Mouse (Mus musculus) thymus, adult 2 months (tissue): ENCODE data around the gene Arl15. TPM values are rescaled to one million over a fixed set of nuclear protein-coding genes. Genes with fewer than 3 reads are reported as not detected.
"Not testable (repeated sequence)": the region's sequence is repeated elsewhere in the genome, so short reads cannot be mapped to it uniquely, and the experiment has no call there.

Source experiments
- DNase-seq: peaks from one replicate; pipeline ENCODE4 v3.0.0; 2021
- H3K27ac ChIP-seq: fragments of 200-500 bp; 2 replicates; pipeline ENCODE4 v1.5.1; 2012; ENCODE audit warnings: low read length, control low read depth; ENCODE audit not compliant: control insufficient read depth, insufficient read depth
- H3K27me3 ChIP-seq: fragments of 200-500 bp; 2 replicates; pipeline ENCODE4 v1.6.1; 2012; ENCODE audit warnings: mild to moderate bottlenecking, low read length, moderate library complexity, mixed read lengths; ENCODE audit not compliant: control insufficient read depth, insufficient read depth
- H3K36me3 ChIP-seq: fragments of 200-500 bp; 2 replicates; pipeline ENCODE4 v1.6.1; 2012; ENCODE audit warnings: mild to moderate bottlenecking, low read length, moderate library complexity; ENCODE audit not compliant: control insufficient read depth, insufficient read depth
- H3K4me1 ChIP-seq: fragments of 200-500 bp; replicated peaks from 2 replicates; pipeline ENCODE4 v1.6.1; 2012; ENCODE audit warnings: low read length; ENCODE audit not compliant: control insufficient read depth, insufficient read depth
- H3K4me3 ChIP-seq: fragments of 200-500 bp; 2 replicates; pipeline ENCODE4 v1.5.1; 2012; ENCODE audit warnings: mild to moderate bottlenecking, low read length, control low read depth, moderate library complexity; ENCODE audit not compliant: control insufficient read depth, insufficient read depth
- CTCF ChIP-seq: fragments of 200-500 bp; IDR thresholded peaks from 2 replicates; pipeline ENCODE4 v1.5.1; 2012; ENCODE audit warnings: mild to moderate bottlenecking, control low read depth, low read length, moderate library complexity, borderline replicate concordance; ENCODE audit not compliant: control insufficient read depth, poor library complexity, insufficient read depth; ENCODE audit errors: extremely low read depth
- POLR2A ChIP-seq: fragments of 200-500 bp; IDR thresholded peaks from 2 replicates; pipeline ENCODE4 v1.6.1; 2012; ENCODE audit warnings: mild to moderate bottlenecking, low read length, control low read depth, moderate library complexity; ENCODE audit not compliant: control insufficient read depth, poor library complexity, insufficient read depth; ENCODE audit errors: extremely low read depth
- WGBS: fragments of 180-500 bp; shearing (Covaris S2); methylation state at CpG from one replicate; pipeline ENCODE4 v1.1.7; 2018; 5-methylcytosine and 5-hydroxymethylcytosine counted together
- polyA plus RNA-seq: library from polyadenylated mRNA; depleted of rRNA; stranded (reverse); fragments of >200 nt; gene quantifications from 2 replicates; pipeline ENCODE4 v1.2.3, GENCODE M21; 2012

The Arl15 gene
- polyA plus RNA-seq, 1 experiment, result 4.9 TPM

DNA sequence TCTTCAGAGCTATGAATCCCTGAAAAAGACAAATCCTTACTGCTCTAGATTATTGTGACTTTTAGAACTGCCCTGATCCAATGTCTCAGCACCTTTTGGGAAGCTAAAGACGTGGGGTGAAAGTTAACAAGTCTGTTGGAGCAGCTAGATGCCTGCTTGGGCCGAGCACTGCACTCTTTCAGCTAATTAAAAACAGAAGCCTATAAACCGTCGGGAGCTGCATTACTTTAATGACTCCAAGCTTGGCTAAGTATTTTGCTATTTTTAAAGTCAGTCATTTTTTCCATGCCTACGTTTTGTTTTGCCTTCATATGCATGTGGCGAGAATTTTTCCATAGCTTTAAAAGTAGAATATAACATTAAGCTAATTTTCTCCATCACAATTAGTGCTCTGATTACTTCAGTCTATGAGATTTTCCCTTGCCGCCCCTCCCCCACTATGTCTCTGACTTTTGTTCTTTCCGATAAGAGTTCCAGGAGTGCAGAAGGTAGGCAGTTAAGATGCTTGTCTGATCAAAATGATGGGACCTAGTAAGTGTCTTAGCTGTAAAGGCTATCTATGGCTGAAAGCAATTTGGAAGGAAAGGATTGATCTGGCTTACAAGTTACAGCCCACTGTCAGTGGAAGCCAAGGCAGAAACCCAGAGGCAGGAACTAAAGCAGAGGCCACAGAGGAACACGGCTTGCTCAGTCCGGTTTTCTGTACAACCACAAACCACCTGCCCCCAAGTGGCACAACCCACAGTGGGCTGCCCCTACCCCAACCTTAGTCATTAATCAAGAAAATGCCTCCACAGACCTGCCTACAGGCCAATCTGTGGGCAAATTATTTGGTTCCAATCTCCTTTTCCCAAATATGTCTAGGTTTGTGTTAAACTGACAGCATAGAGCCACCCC, 18.8 kb upstream of the Arl15 start:
- DNase-seq, result no peak
- H3K27me3 ChIP-seq, result no peaks in the 10 kb centered on the region
- no peak overlapping the region for H3K27ac ChIP-seq
- H3K4me1 ChIP-seq, result no peaks in the 10 kb centered on the region
- H3K4me3 ChIP-seq, result no peak overlapping the region
- TF ChIP-seq POLR2A (no peak), CTCF (no peak)
- H3K36me3 ChIP-seq, result no peaks in the 10 kb centered on the region
- WGBS, result 81% methylated on average over 10 of the region's 10 CpGs

- Histone ChIP-seq H3K4me1 (no peaks in the 10 kb centered on the region), H3K27me3 (no peaks in the 10 kb centered on the region), H3K36me3 (no peaks in the 10 kb centered on the region), H3K27ac (no peak overlapping the region), H3K4me3 (no peak overlapping the region)
- DNase-seq, result no peak
- WGBS, result 95% methylated on average over 5 of the region's 5 CpGs
- TF ChIP-seq CTCF (no peak), POLR2A (no peak)
Observed at GRCm38 (mm10) chr13:113785803-113786202, 8.5 kb upstream of the Arl15 start.

DNA sequence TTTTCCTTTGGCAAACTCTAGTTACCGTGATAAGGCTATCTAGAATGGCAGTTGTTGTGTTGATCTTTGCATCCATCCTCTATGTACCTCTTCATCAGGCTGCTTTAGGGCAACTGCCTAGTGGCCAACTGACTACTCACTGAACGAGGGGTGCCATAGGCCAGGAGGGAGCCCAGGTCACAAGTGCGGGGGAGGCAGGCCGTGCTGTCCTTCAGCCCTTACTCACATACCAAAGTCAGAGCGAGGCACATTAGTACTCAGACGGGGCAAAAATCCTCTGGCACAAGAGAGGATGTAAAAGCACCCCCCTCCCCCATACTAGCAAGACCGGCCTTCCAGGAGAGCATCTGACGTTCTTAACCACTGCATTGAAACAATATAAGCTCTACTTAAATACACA, 7.2 kb upstream of the Arl15 start:
- H3K4me1 ChIP-seq, result no peaks in the 10 kb centered on the region
- no peak overlapping the region for H3K4me3 ChIP-seq
- H3K27me3 ChIP-seq, result no peaks in the 10 kb centered on the region
- TF ChIP-seq CTCF, result no peak
- no peak for TF ChIP-seq POLR2A
- H3K27ac ChIP-seq, result no peak overlapping the region
- 94% methylated on average over 8 of the region's 8 CpGs for WGBS
- no peak for DNase-seq
- H3K36me3 ChIP-seq, result no peaks in the 10 kb centered on the region

GRCm38 (mm10) chr13:113790016-113790415, 4.3 kb upstream of the Arl15 start:
- not testable (repeated sequence) for H3K27me3 ChIP-seq, H3K36me3 ChIP-seq, DNase-seq, H3K27ac ChIP-seq, H3K4me3 ChIP-seq, H3K4me1 ChIP-seq
- WGBS, result 100% methylated on average over 3 of the region's 3 CpGs

- Histone ChIP-seq H3K27me3 (no peaks in the 10 kb centered on the region), H3K4me1 (peaks cover 12% of the 10 kb centered on the region), H3K27ac (no peak overlapping the region), H3K36me3 (no peaks in the 10 kb centered on the region), H3K4me3 (peak overlapping the region; percentile 59)
- DNase-seq, result no peak
- WGBS, result 81% methylated on average over 9 of the region's 9 CpGs
- TF ChIP-seq CTCF (no peak), POLR2A (no peak)
Observed at GRCm38 (mm10) chr13:113793637-113794036, 668 bp upstream of the Arl15 start.

DNA sequence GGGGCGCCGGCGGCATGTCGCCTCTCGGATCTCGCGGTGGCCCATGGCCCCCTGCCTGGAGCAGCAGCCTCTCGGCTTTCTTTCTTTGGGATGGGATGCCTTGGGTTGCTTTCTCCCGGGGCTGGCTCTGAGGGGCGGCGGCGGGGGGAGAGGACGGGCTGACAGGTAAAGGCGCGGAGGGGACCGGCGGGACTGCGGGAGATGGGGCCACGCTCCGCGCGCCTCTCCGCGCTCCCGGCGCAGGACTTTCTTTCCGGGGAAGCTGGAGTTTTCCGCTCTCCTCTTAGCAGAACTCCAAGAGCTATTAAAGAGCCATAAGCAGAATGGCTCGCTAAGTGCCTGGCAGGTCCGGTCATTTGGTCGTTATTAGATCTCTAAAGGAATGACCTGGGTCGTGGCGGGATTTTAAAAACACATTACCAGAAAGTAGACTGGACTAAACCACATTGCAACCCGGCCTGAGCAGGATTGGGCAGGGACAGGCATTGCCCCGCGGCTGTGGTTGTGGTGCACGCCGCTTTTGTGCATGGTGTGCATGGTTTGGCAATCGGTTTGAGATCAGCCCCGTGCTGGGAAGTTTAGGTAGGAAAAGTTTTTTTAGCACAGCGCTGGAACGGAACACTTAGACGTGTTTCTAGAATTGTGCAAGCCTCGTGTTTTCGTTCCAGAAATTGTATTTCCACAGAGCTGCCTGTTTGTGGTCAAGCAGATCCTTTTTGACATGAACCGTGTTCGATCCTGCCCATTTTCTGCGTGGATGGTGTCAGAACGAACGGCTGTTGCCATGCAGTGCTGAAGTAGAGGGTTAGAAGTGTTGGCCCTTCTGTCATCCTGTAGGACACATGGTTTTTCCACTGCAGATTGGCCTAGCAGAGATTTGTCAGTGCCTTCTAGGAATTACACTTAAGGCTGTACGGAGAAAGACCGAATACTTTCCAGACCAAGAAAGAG, 675 bp downstream of the Arl15 start:
- 3% methylated on average over 52 of the region's 52 CpGs for WGBS
- peak overlapping the region; percentile 1; the same call in 1 of the 2 replicates for H3K27ac ChIP-seq
- no peaks in the 10 kb centered on the region for H3K27me3 ChIP-seq
- H3K4me3 ChIP-seq, result peak overlapping the region; percentile 55
- H3K36me3 ChIP-seq, result no peaks in the 10 kb centered on the region
- peaks cover 14% of the 10 kb centered on the region for H3K4me1 ChIP-seq
- no peak for TF ChIP-seq POLR2A
- TF ChIP-seq CTCF, result peak; percentile 19; the same call in 1 of the 2 replicates
- DNase-seq, result peak; percentile 38
